Mouse (Mus musculus) liver, embryonic 14.5 days (tissue): ENCODE data around the gene Nbeal2.

Experiments used
- CTCF ChIP-seq: IDR thresholded peaks from 2 replicates; pipeline ENCODE4 v1.5.1; 2016; ENCODE audit warnings: antibody characterized with exemption, low read depth, control low read depth
- EP300 ChIP-seq: IDR thresholded peaks from 2 replicates; pipeline ENCODE4 v1.6.1; 2016; ENCODE audit warnings: antibody characterized with exemption, low read depth

DNA sequence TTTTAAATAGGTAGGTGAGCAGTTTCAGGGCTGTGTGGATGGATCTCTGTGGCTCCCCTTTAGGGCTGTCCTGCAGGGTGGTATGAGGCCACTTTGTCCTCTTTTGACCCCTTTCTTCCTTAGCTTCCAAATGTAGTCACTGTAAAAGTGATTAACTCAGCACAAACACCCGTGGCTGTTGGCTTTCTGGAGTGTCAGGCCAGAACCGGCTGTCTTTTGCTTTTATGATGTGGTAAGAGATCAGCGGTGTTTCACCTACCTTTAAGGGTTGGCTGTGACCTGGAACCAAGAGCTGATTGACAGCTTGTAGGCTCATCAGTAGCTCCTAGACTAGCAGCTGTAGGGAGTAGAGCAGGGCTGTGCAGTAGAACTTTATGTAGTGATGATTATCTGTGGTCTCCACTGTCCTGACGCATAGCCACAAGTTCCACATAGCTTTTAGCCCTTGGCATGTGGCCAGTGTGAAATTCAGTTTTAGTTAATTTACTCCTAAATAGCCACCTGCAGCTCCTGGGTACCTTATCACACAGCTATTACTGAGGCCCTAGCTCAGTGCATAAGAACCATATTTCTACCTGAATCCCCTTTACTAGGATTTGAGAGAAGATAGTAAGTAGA, 13.4 kb upstream of the Nbeal2 start:
- TF ChIP-seq CTCF (no peak), EP300 (no peak)
